Mouse (Mus musculus): Measurements from ENCODE around the gene Mgat4e.
A peak's percentile ranks its signal among the peaks of the same experiment; 100 is the strongest.

Gene Mgat4e

DNA sequence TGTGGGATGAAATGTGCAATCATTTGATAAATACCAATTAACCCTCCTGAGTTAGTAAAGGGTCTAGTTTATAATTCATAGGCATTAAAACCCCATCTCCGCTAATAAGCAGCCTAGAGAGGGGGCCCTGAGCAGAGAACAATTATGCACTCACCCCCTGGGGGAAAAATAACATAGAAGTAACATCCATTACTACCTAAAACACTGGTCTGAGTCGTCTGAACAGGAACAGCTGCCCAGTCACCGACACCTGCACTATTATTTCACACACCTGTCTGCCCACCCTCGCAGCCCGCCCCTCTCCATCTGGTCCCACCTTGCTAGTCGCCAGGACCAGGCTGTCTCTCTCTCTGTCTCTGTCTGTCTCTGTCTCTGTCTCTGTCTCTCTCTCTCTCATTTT, 36.9 kb downstream of the Mgat4e start:
- no peak for DNase-seq

- DNase-seq = no peak
Observed at GRCm38 (mm10) chr1:134512183-134512582, 37.3 kb downstream of the Mgat4e start.

DNA sequence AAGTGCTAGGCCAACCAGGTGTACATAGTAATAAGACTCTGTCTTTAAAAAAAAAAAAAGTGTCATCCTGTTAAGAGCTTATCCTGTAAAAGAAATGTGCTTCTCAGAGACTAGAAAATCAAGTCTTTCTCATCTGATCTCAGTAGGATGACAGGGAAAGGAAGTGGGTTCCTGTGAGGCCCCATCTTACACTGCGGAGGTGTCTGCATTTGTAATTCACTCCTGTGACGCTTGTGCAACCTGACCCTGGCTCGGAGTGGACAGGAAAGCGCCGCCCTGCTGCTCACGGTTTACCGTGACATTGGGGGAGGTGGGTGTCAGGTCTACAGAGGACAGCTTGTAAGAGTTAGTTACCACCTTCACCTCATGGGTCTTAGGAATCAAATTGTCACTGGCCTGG, 39.5 kb downstream of the Mgat4e start:
- no peak for DNase-seq

- no peak for DNase-seq
Observed at GRCm38 (mm10) chr1:134506201-134506600, 43.3 kb downstream of the Mgat4e start.

GRCm38 (mm10) chr1:134500916-134501315, 48.6 kb downstream of the Mgat4e start:
- DNase-seq = no peak

DNA sequence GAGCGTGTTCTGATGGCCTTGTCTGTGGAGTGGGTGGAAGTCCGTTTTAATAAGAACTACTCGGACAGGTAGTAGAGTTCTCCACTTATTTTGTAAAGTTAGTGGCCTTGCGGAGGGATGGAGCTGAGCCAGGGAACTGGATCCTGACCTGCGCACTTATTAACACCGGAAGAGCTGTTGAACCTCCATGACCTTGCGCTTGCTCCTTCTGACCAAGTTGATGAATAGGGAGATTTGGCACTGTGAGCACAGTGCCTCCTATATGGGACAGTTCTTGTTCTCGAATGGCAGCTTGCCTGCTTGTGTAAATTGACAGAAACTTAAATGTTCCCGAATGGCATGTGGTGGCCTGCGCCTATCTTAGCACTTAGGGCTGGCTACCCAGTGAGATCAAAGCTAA, 53.5 kb downstream of the Mgat4e start:
- DNase-seq = peak; percentile 57 to 69

GRCm38 (mm10) chr1:134495216-134495539, 54.3 kb downstream of the Mgat4e start:
- DNase-seq = no peak

GRCm38 (mm10) chr1:134494428-134495215, 54.9 kb downstream of the Mgat4e start, which contains the start of gene Rabif:
Rabif (plus strand) TSS chr1:134494648.
- DNase-seq = peak; percentile 99

- no peak for DNase-seq
Observed at GRCm38 (mm10) chr1:134493956-134494355, 55.5 kb downstream of the Mgat4e start.

- no peak for DNase-seq
Observed at GRCm38 (mm10) chr1:134493496-134493895, 56.0 kb downstream of the Mgat4e start.

GRCm38 (mm10) chr1:134492276-134492675, 57.2 kb downstream of the Mgat4e start:
- DNase-seq = no peak
